Mouse (Mus musculus) CH12.LX (cell line): Measurements from ENCODE around the gene Exosc9. TPM values are rescaled to one million over a fixed set of nuclear protein-coding genes. Genes with fewer than 3 reads are reported as not detected.
A peak's percentile ranks its signal among the peaks of the same experiment; 100 is the strongest.

Source experiments
- DNase-seq: peaks from one replicate; pipeline ENCODE4 v3.0.0-alpha.2; 2013; ENCODE audit errors: extremely low read depth
- H3K27ac ChIP-seq: 2 replicates; pipeline ENCODE4 v1.5.1; 2012; ENCODE audit warnings: low read depth, mild to moderate bottlenecking, control low read depth, moderate library complexity; ENCODE audit not compliant: insufficient read depth
- H3K27me3 ChIP-seq: replicated peaks from 2 replicates; pipeline ENCODE3; 2012; ENCODE audit warnings: inconsistent platforms
- H3K36me3 ChIP-seq, 2 experiments: replicated peaks in 1 of 2; 2 replicates each; pipeline versions ENCODE3 to v1.6.1; 2012; ENCODE audit warnings: inconsistent platforms in 1 of 2, low read length in 1 of 2, mild to moderate bottlenecking in 1 of 2, mixed read lengths in 1 of 2, moderate library complexity in 1 of 2; ENCODE audit not compliant: control insufficient read depth in 1 of 2, insufficient read depth in 1 of 2
- H3K4me1 ChIP-seq, 2 experiments: 2 replicates each; pipeline ENCODE4 v1.6.1; 2012; ENCODE audit warnings: inconsistent platforms in 1 of 2, moderate library complexity in 1 of 2; ENCODE audit not compliant: insufficient read depth in 2 of 2, control insufficient read depth in 1 of 2
- H3K4me2 ChIP-seq: 2 replicates; pipeline ENCODE4 v1.6.1; 2012; ENCODE audit warnings: low read depth, mild to moderate bottlenecking, control low read depth; ENCODE audit not compliant: poor library complexity, insufficient read depth, severe bottlenecking
- H3K4me3 ChIP-seq, 3 experiments: fragments of 150-350 bp in 1 of 3; sonication (generic) in 1 of 3; replicated peaks in 1 of 3; 2 replicates each; pipeline versions ENCODE3 to v1.5.1; 2011 to 2012; ENCODE audit warnings: low read depth in 2 of 3, low read length in 2 of 3, mild to moderate bottlenecking in 2 of 3, moderate library complexity in 2 of 3, control low read depth in 1 of 3, improper control_type of control experiment in 1 of 3, inconsistent platforms in 1 of 3, mixed read lengths in 1 of 3; ENCODE audit not compliant: poor library complexity in 1 of 3
- H3K79me2 ChIP-seq: replicated peaks from 2 replicates; pipeline ENCODE4 v1.6.1; 2012; ENCODE audit warnings: mild to moderate bottlenecking, moderate library complexity; ENCODE audit not compliant: control insufficient read depth, poor library complexity, insufficient read depth, severe bottlenecking; ENCODE audit errors: extremely low read depth
- H3K9ac ChIP-seq: 2 replicates; pipeline ENCODE4 v1.6.1; 2012; ENCODE audit warnings: low read depth, mild to moderate bottlenecking, control low read depth, moderate library complexity; ENCODE audit not compliant: insufficient read depth
- H3K9me3 ChIP-seq: replicated peaks from 2 replicates; pipeline ENCODE3; 2012; ENCODE audit warnings: low read length, inconsistent platforms, mixed read lengths
- CHD2 ChIP-seq: IDR thresholded peaks from 2 replicates; pipeline ENCODE4 v1.6.1; 2011; ENCODE audit warnings: low read length, improper control_type of control experiment
- E2F4 ChIP-seq: IDR thresholded peaks from 2 replicates; pipeline ENCODE4 v1.6.1; 2011; ENCODE audit warnings: low read depth, low read length, improper control_type of control experiment; ENCODE audit not compliant: insufficient replicate concordance
- EP300 ChIP-seq: IDR thresholded peaks from 2 replicates; pipeline ENCODE4 v1.6.1; 2011; ENCODE audit warnings: low read length, improper control_type of control experiment
- ETS1 ChIP-seq: conservative IDR thresholded peaks from 2 replicates; pipeline ENCODE4 v1.6.1; 2012; ENCODE audit warnings: low read depth, mild to moderate bottlenecking, inconsistent platforms, low read length, improper control_type of control experiment, moderate library complexity
- IRF4 ChIP-seq: IDR thresholded peaks from 2 replicates; pipeline ENCODE4 v1.6.1; 2014; ENCODE audit warnings: low read depth, mild to moderate bottlenecking, inconsistent platforms, low read length, improper control_type of control experiment
- JUND ChIP-seq: conservative IDR thresholded peaks from 2 replicates; pipeline ENCODE4 v1.6.1; 2011; ENCODE audit warnings: low read depth, low read length, improper control_type of control experiment
- MAFK ChIP-seq: IDR thresholded peaks from 2 replicates; pipeline ENCODE4 v1.6.1; 2011; ENCODE audit warnings: low read length, improper control_type of control experiment; ENCODE audit not compliant: insufficient replicate concordance
- MAX ChIP-seq: IDR thresholded peaks from 2 replicates; pipeline ENCODE4 v1.6.1; 2011; ENCODE audit warnings: low read length, improper control_type of control experiment
- MAZ ChIP-seq: IDR thresholded peaks from 2 replicates; pipeline ENCODE4 v1.6.1; 2012; ENCODE audit warnings: low read depth, mild to moderate bottlenecking, inconsistent platforms, low read length, improper control_type of control experiment, moderate library complexity
- MEF2A ChIP-seq: IDR thresholded peaks from 2 replicates; pipeline ENCODE4 v1.6.1; 2014; ENCODE audit warnings: low read depth, mild to moderate bottlenecking, inconsistent platforms, low read length, improper control_type of control experiment, borderline replicate concordance
- NELFE ChIP-seq: IDR thresholded peaks from 2 replicates; pipeline ENCODE4 v1.6.1; 2011; ENCODE audit warnings: low read depth, low read length, improper control_type of control experiment
- POLR2A ChIP-seq: IDR thresholded peaks from 2 replicates; pipeline ENCODE4 v1.6.1; 2011; ENCODE audit warnings: low read depth, mild to moderate bottlenecking, improper control_type of control experiment, low read length
- POLR2AphosphoS2 ChIP-seq: IDR thresholded peaks from 2 replicates; pipeline ENCODE4 v1.6.1; 2011; ENCODE audit warnings: low read depth, low read length, improper control_type of control experiment
- RAD21 ChIP-seq: IDR thresholded peaks from 2 replicates; pipeline ENCODE4 v1.6.1; 2011; ENCODE audit warnings: low read depth, mild to moderate bottlenecking, low read length, improper control_type of control experiment, moderate library complexity
- RCOR1 ChIP-seq: conservative IDR thresholded peaks from 2 replicates; pipeline ENCODE4 v1.6.1; 2012; ENCODE audit warnings: low read depth, mild to moderate bottlenecking, inconsistent platforms, low read length, improper control_type of control experiment
- SIN3A ChIP-seq: IDR thresholded peaks from 2 replicates; pipeline ENCODE4 v1.6.1; 2012; ENCODE audit warnings: low read length, improper control_type of control experiment, inconsistent platforms
- SMC3 ChIP-seq: IDR thresholded peaks from 2 replicates; pipeline ENCODE4 v1.6.1; 2011; ENCODE audit warnings: low read depth, low read length, improper control_type of control experiment
- UBTF ChIP-seq: IDR thresholded peaks from 2 replicates; pipeline ENCODE4 v1.6.1; 2012; ENCODE audit warnings: low read depth, mild to moderate bottlenecking, inconsistent platforms, low read length, improper control_type of control experiment, moderate library complexity
- USF1 ChIP-seq: IDR thresholded peaks from 2 replicates; pipeline ENCODE4 v1.6.1; 2014; ENCODE audit warnings: low read depth, mild to moderate bottlenecking, inconsistent platforms, low read length, improper control_type of control experiment
- USF2 ChIP-seq: conservative IDR thresholded peaks from 2 replicates; pipeline ENCODE4 v1.6.1; 2011; ENCODE audit warnings: low read depth, low read length, improper control_type of control experiment
- ZKSCAN1 ChIP-seq: IDR thresholded peaks from 2 replicates; pipeline ENCODE4 v1.6.1; 2012; ENCODE audit warnings: low read depth, inconsistent platforms, low read length, improper control_type of control experiment, borderline replicate concordance
- ZMIZ1 ChIP-seq: IDR thresholded peaks from 2 replicates; pipeline ENCODE4 v1.6.1; 2012; ENCODE audit warnings: low read depth, mild to moderate bottlenecking, inconsistent platforms, low read length, improper control_type of control experiment
- ZNF384 ChIP-seq: IDR thresholded peaks from 2 replicates; pipeline ENCODE4 v1.6.1; 2012; ENCODE audit warnings: low read depth, low read length, improper control_type of control experiment, inconsistent platforms
- dilution Hi-C: fragments of 300-500 bp; cut with MboI; formaldehyde crosslinking; loops from 2 replicates; pipeline ENCODE4 v1.14.3; 2020; ENCODE audit warnings: low sequenced_read_pairs; ENCODE audit not compliant: extremely low pct_unique_long_range_greater_than_20kb, extremely low pct_ligation_motif_present
- in situ Hi-C: fragments of 300-500 bp; cut with MboI; formaldehyde crosslinking; loops from 3 replicates; pipeline ENCODE4 v1.14.3; 2019; ENCODE audit warnings: low sequenced_read_pairs, low pct_ligation_motif_present, low pct_unique_long_range_greater_than_20kb, mixed read lengths
- polyA plus RNA-seq: library from polyadenylated mRNA; unstranded; fragments of >175 nt; gene quantifications from 2 replicates; pipeline ENCODE4 v1.2.1, GENCODE M21; 2012; ENCODE audit warnings: low read depth; ENCODE audit not compliant: insufficient read length
- total RNA-seq, 2 experiments: library from RNA; depleted of rRNA; stranded (reverse); fragments of 300-350 nt in 1 of 2; fragments of >200 nt in 1 of 2; gene quantifications; 2 replicates each; pipeline ENCODE4 v1.2.3; 2012 to 2014

The Exosc9 gene
- total and polyA plus RNA-seq, 3 experiments = 60.6 to 149 (median 128) TPM

DNA sequence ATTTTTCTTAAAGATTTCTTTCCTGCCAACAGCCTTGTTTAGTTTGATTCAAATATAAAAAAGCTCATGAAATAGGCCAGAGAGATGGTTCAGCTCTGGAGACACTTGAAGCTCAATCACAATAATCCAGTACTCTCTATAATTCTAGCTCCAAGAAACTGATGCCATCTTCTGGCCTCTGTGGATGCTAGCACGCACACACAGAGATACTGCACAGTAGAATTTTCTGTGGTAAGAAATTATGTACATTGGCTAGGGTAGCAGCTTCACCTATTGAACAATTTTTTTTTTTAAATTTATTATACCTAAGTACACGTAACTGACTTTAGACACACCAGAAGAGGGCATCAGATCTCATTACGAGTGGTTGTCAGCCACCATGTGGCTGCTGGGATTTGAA is 11.3 kb downstream of the Exosc9 start:
- Histone ChIP-seq H3K9ac (no peak overlapping the region), H3K4me2 (no peak overlapping the region), H3K27ac (no peak overlapping the region), H3K4me1 (peaks cover 0 to 10% of the 10 kb centered on the region in 2 experiments; a peak in 2 of 4 replicates), H3K79me2 (peaks cover 8% of the 10 kb centered on the region)
- dilution Hi-C loops = no loop called here
- TF ChIP-seq E2F4 (no peak), POLR2AphosphoS2 (peak; percentile 88), MAFK (no peak), POLR2A (0 out of 2 replicates have a peak, but pooled peaks have one; percentile 14)
- TF ChIP-seq, all 38 proteins: peak for 2
- in situ Hi-C loops = no loop called here
- Histone ChIP-seq H3K4me3 (no peak overlapping the region), H3K27me3 (no peaks in the 10 kb centered on the region), H3K9me3 (no peaks in the 10 kb centered on the region), H3K36me3 (peaks cover 52 to 91% of the 10 kb centered on the region in 2 experiments)
- no peak for DNase-seq

DNA sequence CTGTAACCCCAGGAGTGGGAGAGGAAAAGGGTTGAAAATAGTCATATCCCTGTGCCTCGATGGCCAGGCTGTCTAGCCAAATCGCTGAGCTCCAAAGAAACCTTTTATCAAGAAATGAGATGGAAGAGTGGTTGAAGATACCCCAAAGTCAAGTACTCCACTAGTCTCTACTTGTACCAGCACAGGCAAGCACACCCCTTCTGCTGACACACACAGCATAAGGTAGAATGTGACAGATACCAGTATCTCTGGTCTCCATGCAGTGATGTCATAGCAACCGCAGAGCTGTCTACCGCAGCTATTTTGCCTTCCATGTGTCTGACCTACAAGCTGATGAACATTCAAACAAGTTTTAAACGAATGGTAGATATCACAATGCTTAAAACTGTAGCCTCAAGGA is 17.4 kb downstream of the Exosc9 start:
- peak overlapping the region; percentile 92 for H3K4me2 ChIP-seq
- H3K27ac ChIP-seq = no peak overlapping the region
- peaks cover 35% of the 10 kb centered on the region for H3K79me2 ChIP-seq
- in situ Hi-C loops (no loop called here), dilution Hi-C loops (no loop called here)
- H3K27me3 ChIP-seq = no peaks in the 10 kb centered on the region
- no peak for DNase-seq
- H3K9ac ChIP-seq = peak overlapping the region; percentile 89
- TF ChIP-seq NELFE (no peak), JUND (no peak), USF1 (no peak), SIN3A (no peak), ZNF384 (no peak), CHD2 (no peak), IRF4 (no peak), ETS1 (no peak), MEF2A (no peak), RAD21 (no peak), EP300 (no peak), MAZ (no peak), MAX (no peak), RCOR1 (no peak), ZMIZ1 (no peak), ZKSCAN1 (no peak), UBTF (no peak), SMC3 (no peak), MAFK (no peak), USF2 (no peak)
- H3K4me3 ChIP-seq = peak overlapping the region; percentile 86 to 99 (median 98)
- no peaks in the 10 kb centered on the region for H3K9me3 ChIP-seq
- peaks cover 41 to 52% of the 10 kb centered on the region in 2 experiments for H3K36me3 ChIP-seq
- peaks cover 5 to 30% of the 10 kb centered on the region in 2 experiments for H3K4me1 ChIP-seq
